Mouse (Mus musculus) heart, postnatal 0 days (tissue): Measurements from ENCODE around the gene Nrg3.

Source experiments
- CTCF ChIP-seq: IDR thresholded peaks from 2 replicates; pipeline ENCODE4 v1.5.1; 2016; ENCODE audit warnings: antibody characterized with exemption, control low read depth, low read depth
- EP300 ChIP-seq: IDR thresholded peaks from 2 replicates; pipeline ENCODE4 v1.6.1; 2016; ENCODE audit warnings: antibody characterized with exemption, low read depth

- TF ChIP-seq CTCF (no peak), EP300 (no peak)
Observed at GRCm38 (mm10) chr14:38824891-38825290, 648.0 kb downstream of the Nrg3 start.
